Mouse (Mus musculus) testis, adult 10 weeks (tissue): ENCODE measurements around the gene Zcchc12. TPM values are rescaled to one million over a fixed set of nuclear protein-coding genes. Genes with fewer than 3 reads are reported as not detected.

ENCODE experiments used
- polyA plus RNA-seq: library from polyadenylated mRNA; stranded (reverse); fragments of 350-450 nt; fragmentation: Illumina TruSeq; extraction: RNeasy Lipid Tissue Mini Kit (QIAGEN cat#74804); gene quantifications from one replicate; pipeline ENCODE4 v1.2.3, GENCODE M21; 2014; ENCODE audit warnings: low read depth, low replicate concordance

Gene Zcchc12
- polyA plus RNA-seq, result 2.2 TPM

GRCm38 (mm10) chrX:36195736-36196525 lies at the start of gene Zcchc12:
TSS of gene Zcchc12 (plus strand) at chrX:36195904.

Other genes starting within 250 kb of the Zcchc12 start
- 5.8 TPM for gene Il13ra1, start 83.8 kb upstream of the Zcchc12 start, polyA plus RNA-seq
- 31.8 TPM for gene Lonrf3, start 132.4 kb downstream of the Zcchc12 start, polyA plus RNA-seq
- gene Gm6268, start 205.4 kb downstream of the Zcchc12 start, polyA plus RNA-seq, result 8.6 TPM